Mouse (Mus musculus) adrenal gland, postnatal 10 days (tissue): ENCODE measurements around the gene Rabgap1. TPM values are rescaled to one million over a fixed set of nuclear protein-coding genes. Genes with fewer than 3 reads are reported as not detected.

Source experiments
- total RNA-seq, 2 experiments: library from RNA; stranded (reverse); gene quantifications; 2 replicates each; pipeline ENCODE4 v1.2.3; 2021

Rabgap1 gene
- total RNA-seq, 2 experiments from 2014 or later, result 49.5 to 61.9 TPM

Other genes with a start within 250 kb of the Rabgap1 start
- gene Olfr366, start 231.7 kb upstream of the Rabgap1 start, total RNA-seq, result not detected
- not detected for gene Olfr368, start 116.8 kb upstream of the Rabgap1 start, total RNA-seq
- gene Pdcl, start 83.9 kb upstream of the Rabgap1 start, total RNA-seq, result 10 to 100 TPM; 40.8 to 41.2 TPM
- 10 to 100 TPM; 34.8 to 43.4 TPM for gene Rc3h2, start 20.4 kb upstream of the Rabgap1 start, total RNA-seq
- 10 to 100 TPM in 1 of 2 experiments, 1 to 10 TPM in 1; 6.2 to 10.2 TPM for gene Zbtb26, start 144 bp upstream of the Rabgap1 start, total RNA-seq
- gene Zbtb6, start 108 bp upstream of the Rabgap1 start, total RNA-seq, result 10 to 100 TPM; 12.6 to 13.6 TPM
- 1 to 10 TPM; 1.1 to 2.0 TPM for gene Gpr21, start 73.1 kb downstream of the Rabgap1 start, total RNA-seq